In genomic region chr9:57504381-57504700, GRCm38 (mm10) we compare ENCODE assay signal across 8 mouse cellular contexts. TPM values are rescaled to one million over a fixed set of nuclear protein-coding genes. Genes with fewer than 3 reads are reported as not detected.
A peak's percentile ranks its signal among the peaks of the same experiment; 100 is the strongest.
DNase-seq lines count a peak whose midpoint lies in the region; ATAC-seq and TF ChIP-seq lines count a peak whose summit lies in the region.

No protein-coding gene starts in this region.

- H3K9me3 ChIP-seq in embryonic facial prominence, embryonic 10.5 days: no peaks in the 10 kb centered on the region
- H3K9me3 ChIP-seq in heart, embryonic 13.5 days: no peaks in the 10 kb centered on the region
- no peaks in the 10 kb centered on the region for H3K9me3 ChIP-seq in kidney, embryonic 15.5 days (replicated peaks)
- no peaks in the 10 kb centered on the region for H3K9me3 ChIP-seq in neural tube, embryonic 14.5 days (ENCODE audit: control insufficient read depth, low read length)

- H3K27me3 ChIP-seq in embryonic facial prominence, embryonic 10.5 days (replicated peaks; ENCODE audit: low read depth, poor library complexity, severe bottlenecking): peaks cover 80% of the 10 kb centered on the region
- H3K27me3 ChIP-seq in heart, embryonic 13.5 days (replicated peaks): peaks cover 58% of the 10 kb centered on the region
- H3K27me3 ChIP-seq in kidney, embryonic 15.5 days: peaks cover 77% of the 10 kb centered on the region
- H3K27me3 ChIP-seq in neural tube, embryonic 14.5 days (ENCODE audit: control insufficient read depth, insufficient read depth, low read length): peaks cover 12% of the 10 kb centered on the region; the same call in 1 of the 2 replicates
- no peaks in the 10 kb centered on the region for H3K27me3 ChIP-seq in testis, adult 2 months (ENCODE audit: control insufficient read depth, insufficient read depth, low read length)

- no peak for TF ChIP-seq CTCF in testis, adult 2 months (IDR thresholded peaks at IDR 0.05; ENCODE audit: control insufficient read depth, insufficient read depth, insufficient replicate concordance, low read depth, low read length)

- TF ChIP-seq POLR2A in testis, adult 2 months (IDR thresholded peaks at IDR 0.05; ENCODE audit: control insufficient read depth, low read depth, low read length): no peak

- peak; percentile 37 to 38 for DNase-seq in frontal cortex, postnatal 14 days (ENCODE audit: low spot score in 2 of 2)
- DNase-seq in embryonic facial prominence, embryonic 10.5 days (ENCODE audit: low spot score): peak; percentile 75
- peak; percentile 53 for DNase-seq in lung, adult 18-20 months

- H3K36me3 ChIP-seq in embryonic facial prominence, embryonic 10.5 days (replicated peaks): no peaks in the 10 kb centered on the region
- H3K36me3 ChIP-seq in heart, embryonic 13.5 days: no peaks in the 10 kb centered on the region
- no peaks in the 10 kb centered on the region for H3K36me3 ChIP-seq in kidney, embryonic 15.5 days
- no peaks in the 10 kb centered on the region for H3K36me3 ChIP-seq in neural tube, embryonic 14.5 days (ENCODE audit: control insufficient read depth, insufficient read depth, low read length)
- H3K36me3 ChIP-seq in testis, adult 2 months (ENCODE audit: control insufficient read depth, insufficient read depth, low read length): no peaks in the 10 kb centered on the region

- H3K9ac ChIP-seq in heart, embryonic 13.5 days: peak overlapping the region; percentile 76
- peak overlapping the region; percentile 33; the same call in 1 of the 2 replicates for H3K9ac ChIP-seq in kidney, embryonic 15.5 days
- H3K9ac ChIP-seq in neural tube, embryonic 14.5 days (replicated peaks; ENCODE audit: low read depth, low read length): peak overlapping the region; percentile 18; the same call in 1 of the 2 replicates

- H3K4me2 ChIP-seq in heart, embryonic 13.5 days: peak overlapping the region; percentile 97
- H3K4me2 ChIP-seq in kidney, embryonic 15.5 days: peak overlapping the region; percentile 99
- peak overlapping the region; percentile 89 for H3K4me2 ChIP-seq in neural tube, embryonic 14.5 days (ENCODE audit: low read depth, low read length)

- ATAC-seq in frontal cortex, adult (ENCODE audit: low TSS enrichment): no peak
- peak; percentile 55 for ATAC-seq in heart, embryonic 13.5 days (ENCODE audit: extremely low read depth, insufficient number of reproducible peaks, low FRiP score, low TSS enrichment)
- peak; percentile 63 for ATAC-seq in kidney, embryonic 15.5 days (replicated peaks; ENCODE audit: low FRiP score)
- peak; percentile 73 for ATAC-seq in neural tube, embryonic 14.5 days (ENCODE audit: low read depth)

- H3K27ac ChIP-seq in embryonic facial prominence, embryonic 10.5 days (replicated peaks): peak overlapping the region; percentile 1; the same call in 1 of the 2 replicates
- peak overlapping the region; percentile 82 for H3K27ac ChIP-seq in heart, embryonic 13.5 days (replicated peaks)
- no peak overlapping the region for H3K27ac ChIP-seq in kidney, embryonic 15.5 days
- no peak overlapping the region; the same call in 1 of the 2 replicates for H3K27ac ChIP-seq in neural tube, embryonic 14.5 days (ENCODE audit: low read depth, low read length)
- H3K27ac ChIP-seq in testis, adult 2 months (ENCODE audit: control insufficient read depth, insufficient read depth, low read depth, low read length): no peak overlapping the region

- H3K4me3 ChIP-seq in embryonic facial prominence, embryonic 10.5 days: peak overlapping the region; percentile 62
- H3K4me3 ChIP-seq in heart, embryonic 13.5 days: peak overlapping the region; percentile 56
- peak overlapping the region; percentile 52 for H3K4me3 ChIP-seq in kidney, embryonic 15.5 days (replicated peaks)
- peak overlapping the region; percentile 37 for H3K4me3 ChIP-seq in neural tube, embryonic 14.5 days (ENCODE audit: low read depth, low read length)
- peak overlapping the region; percentile 70 for H3K4me3 ChIP-seq in testis, adult 2 months (ENCODE audit: control insufficient read depth, low read depth, low read length)

- WGBS in embryonic facial prominence, embryonic 10.5 days: 1% methylated on average over 34 of the region's 34 CpGs
- WGBS in heart, embryonic 13.5 days: under 1% methylated on average over 34 of the region's 34 CpGs
- WGBS in kidney, embryonic 15.5 days: 1% methylated on average over 34 of the region's 34 CpGs
- under 1% methylated on average over 34 of the region's 34 CpGs for WGBS in neural tube, embryonic 14.5 days

- H3K4me1 ChIP-seq in embryonic facial prominence, embryonic 10.5 days: peaks cover 47% of the 10 kb centered on the region
- H3K4me1 ChIP-seq in heart, embryonic 13.5 days: peaks cover 58% of the 10 kb centered on the region
- H3K4me1 ChIP-seq in kidney, embryonic 15.5 days: peaks cover 54% of the 10 kb centered on the region
- H3K4me1 ChIP-seq in neural tube, embryonic 14.5 days (ENCODE audit: control insufficient read depth, insufficient read depth, low read length): peaks cover 57% of the 10 kb centered on the region
- peaks cover 15% of the 10 kb centered on the region for H3K4me1 ChIP-seq in testis, adult 2 months (ENCODE audit: control insufficient read depth, insufficient read depth, low read length)

RNA-seq across cellular contexts. Expression of gene Rpp25, which starts 0.5 kb away (rescaled TPM):
- 1.6 and 1.7 TPM in 2 replicates for polyA plus RNA-seq in embryonic facial prominence, embryonic 10.5 days (2016; fragmentation: Nextera tagmentation; extraction: Ambion mirVana)
- 12.2 and 13.5 TPM in 2 replicates for polyA plus RNA-seq in heart, embryonic 13.5 days (2015; fragmentation: Nextera tagmentation; extraction: Ambion mirVana)
- polyA plus RNA-seq in kidney, embryonic 15.5 days (2015; fragmentation: Nextera tagmentation; extraction: Ambion mirVana): 5.6 and 6.0 TPM in 2 replicates
- 21.5 and 25.8 TPM in 2 replicates for polyA plus RNA-seq in neural tube, embryonic 14.5 days (2014; fragmentation: Nextera tagmentation; extraction: Ambion mirVana)
- 0.20 and 0.55 TPM in 2 replicates for polyA plus RNA-seq in testis, adult 2 months (2012; rRNA removed)

RNA-seq across cellular contexts. Expression of gene Cox5a, which starts 16.7 kb away (rescaled TPM):
- 664 and 702 TPM in 2 replicates for polyA plus RNA-seq in embryonic facial prominence, embryonic 10.5 days (2016; fragmentation: Nextera tagmentation; extraction: Ambion mirVana)
- 1,286 and 1,445 TPM in 2 replicates for polyA plus RNA-seq in heart, embryonic 13.5 days (2015; fragmentation: Nextera tagmentation; extraction: Ambion mirVana)
- 673 and 729 TPM in 2 replicates for polyA plus RNA-seq in kidney, embryonic 15.5 days (2015; fragmentation: Nextera tagmentation; extraction: Ambion mirVana)
- polyA plus RNA-seq in neural tube, embryonic 14.5 days (2014; fragmentation: Nextera tagmentation; extraction: Ambion mirVana): 936 and 1,022 TPM in 2 replicates
- 335 and 344 TPM in 2 replicates for polyA plus RNA-seq in testis, adult 2 months (2012; rRNA removed)

RNA-seq across cellular contexts. Expression of gene Fam219b, which starts 33.0 kb away (rescaled TPM):
- 17.1 and 17.7 TPM in 2 replicates for polyA plus RNA-seq in embryonic facial prominence, embryonic 10.5 days (2016; fragmentation: Nextera tagmentation; extraction: Ambion mirVana)
- polyA plus RNA-seq in heart, embryonic 13.5 days (2015; fragmentation: Nextera tagmentation; extraction: Ambion mirVana): 11.4 and 12.8 TPM in 2 replicates
- 18.1 and 19.0 TPM in 2 replicates for polyA plus RNA-seq in kidney, embryonic 15.5 days (2015; fragmentation: Nextera tagmentation; extraction: Ambion mirVana)
- 23.7 and 24.0 TPM in 2 replicates for polyA plus RNA-seq in neural tube, embryonic 14.5 days (2014; fragmentation: Nextera tagmentation; extraction: Ambion mirVana)
- 2.3 and 2.8 TPM in 2 replicates for polyA plus RNA-seq in testis, adult 2 months (2012; rRNA removed)

RNA-seq across cellular contexts. Expression of gene Scamp5, which starts 36.5 kb away (rescaled TPM):
- 9.3 and 9.6 TPM in 2 replicates for polyA plus RNA-seq in embryonic facial prominence, embryonic 10.5 days (2016; fragmentation: Nextera tagmentation; extraction: Ambion mirVana)
- polyA plus RNA-seq in heart, embryonic 13.5 days (2015; fragmentation: Nextera tagmentation; extraction: Ambion mirVana): 9.8 and 10.0 TPM in 2 replicates
- 15.1 and 15.9 TPM in 2 replicates for polyA plus RNA-seq in kidney, embryonic 15.5 days (2015; fragmentation: Nextera tagmentation; extraction: Ambion mirVana)
- 61.3 and 73.7 TPM in 2 replicates for polyA plus RNA-seq in neural tube, embryonic 14.5 days (2014; fragmentation: Nextera tagmentation; extraction: Ambion mirVana)
- polyA plus RNA-seq in testis, adult 2 months (2012; rRNA removed): 5.7 and 6.2 TPM in 2 replicates

RNA-seq across cellular contexts. Expression of gene Mpi, which starts 48.2 kb away (rescaled TPM):
- 58.7 and 61.7 TPM in 2 replicates for polyA plus RNA-seq in embryonic facial prominence, embryonic 10.5 days (2016; fragmentation: Nextera tagmentation; extraction: Ambion mirVana)
- 74.2 and 80.9 TPM in 2 replicates for polyA plus RNA-seq in heart, embryonic 13.5 days (2015; fragmentation: Nextera tagmentation; extraction: Ambion mirVana)
- 51.9 and 53.3 TPM in 2 replicates for polyA plus RNA-seq in kidney, embryonic 15.5 days (2015; fragmentation: Nextera tagmentation; extraction: Ambion mirVana)
- polyA plus RNA-seq in neural tube, embryonic 14.5 days (2014; fragmentation: Nextera tagmentation; extraction: Ambion mirVana): 60.7 and 62.1 TPM in 2 replicates
- polyA plus RNA-seq in testis, adult 2 months (2012; rRNA removed): 268 and 282 TPM in 2 replicates

Comparison
In these comparisons a context has a peak if more than half of its experiments do, and no peak if none do; other contexts are left out.
1. H3K27ac ChIP-seq: peak in embryonic facial prominence, embryonic 10.5 days (single experiment) and heart, embryonic 13.5 days (single experiment); none in kidney, embryonic 15.5 days (single experiment), neural tube, embryonic 14.5 days (single experiment) and testis, adult 2 months (single experiment).
2. H3K9ac ChIP-seq: peak in every context shown above with its lines; median percentile 76 in heart, embryonic 13.5 days; 33 in kidney, embryonic 15.5 days; 18 in neural tube, embryonic 14.5 days.
3. Peak in every context shown above with its lines, with median percentiles within 50 percentile points of each other: DNase-seq, H3K4me3 ChIP-seq and H3K4me2 ChIP-seq.